Comparison of ENCODE assay signal across 18 mouse cellular contexts in genomic region chr8:120937474-120937873, GRCm38 (mm10).
DNase-seq lines count a peak whose midpoint lies in the region; ATAC-seq and TF ChIP-seq lines count a peak whose summit lies in the region.
"Had no signal": no experiment of that assay in that cellular context is flagged by ENCODE, and none has a peak within 500 bp of the region (broad histone marks: within the 10 kb centered on the region; RNA-seq: fewer than 3 reads in every experiment).

No protein-coding gene starts in this region.

- H3K4me2 ChIP-seq in kidney, postnatal 0 days (ENCODE audit: low read length) = no peak overlapping the region
- H3K4me2 ChIP-seq in midbrain, postnatal 0 days (ENCODE audit: low read depth, low read length, poor library complexity, severe bottlenecking) = no peak overlapping the region
- H3K4me2 ChIP-seq in limb, embryonic 11.5 days (ENCODE audit: low read depth, severe bottlenecking) = no peak overlapping the region
- H3K4me2 ChIP-seq: heart, embryonic 13.5 days; limb, embryonic 12.5 days had no signal

- ATAC-seq in kidney, postnatal 0 days (replicated peaks; ENCODE audit: low FRiP score, low read depth) = peak; percentile 62; the same call in 1 of the 2 replicates
- ATAC-seq in midbrain, postnatal 0 days (ENCODE audit: low FRiP score) = no peak
- ATAC-seq in limb, embryonic 11.5 days (ENCODE audit: insufficient number of reproducible peaks, low FRiP score, low TSS enrichment, low read depth) = no peak
- ATAC-seq: activated CD4-positive, CD25-positive, alpha-beta regulatory T cell, adult 4 months; CD4-positive, CD25-positive, alpha-beta regulatory T cell, adult 4 months; forebrain, postnatal 0 days; midbrain, embryonic 16.5 days had no signal

- peak; percentile 54 for DNase-seq in kidney, postnatal 0 days (ENCODE audit: low spot score)
- no peak for DNase-seq in kidney, postnatal 14 days
- DNase-seq in midbrain, embryonic 10.5 days (ENCODE audit: low spot score) = no peak
- DNase-seq in midbrain, postnatal 0 days (ENCODE audit: low spot score) = no peak
- peak; percentile 55 for DNase-seq in limb, embryonic 11.5 days (ENCODE audit: low spot score)
- no peak for DNase-seq in gastrocnemius, adult 18-20 months (ENCODE audit: low spot score)
- DNase-seq in c-Kit-positive CD71-positive TER-119-positive erythroid progenitor cells, embryonic 14.5 days (ENCODE audit: low spot score) = no peak
- DNase-seq: cerebellum, adult 11 months; forebrain, postnatal 0 days; gastrocnemius, postnatal 14 days; kidney, adult 11 months; right cerebral cortex, adult 18-20 months; thymus, adult 18-20 months had no signal

- no peaks in the 10 kb centered on the region for H3K36me3 ChIP-seq in kidney, postnatal 0 days (ENCODE audit: insufficient read depth, low read length)
- H3K36me3 ChIP-seq in midbrain, embryonic 10.5 days = no peaks in the 10 kb centered on the region
- H3K36me3 ChIP-seq in midbrain, postnatal 0 days (ENCODE audit: insufficient read depth, low read length) = no peaks in the 10 kb centered on the region
- H3K36me3 ChIP-seq in limb, embryonic 11.5 days (ENCODE audit: control insufficient read depth, insufficient read depth, low read length) = no peaks in the 10 kb centered on the region
- H3K36me3 ChIP-seq: heart, embryonic 13.5 days; limb, embryonic 12.5 days had no signal

- no peak overlapping the region for H3K27ac ChIP-seq in kidney, postnatal 0 days
- 0 out of 2 replicates have a peak overlapping the region, but pooled peaks have one; percentile 42 for H3K27ac ChIP-seq in midbrain, embryonic 10.5 days (replicated peaks)
- no peak overlapping the region for H3K27ac ChIP-seq in midbrain, postnatal 0 days (ENCODE audit: low read depth, low read length)
- H3K27ac ChIP-seq in limb, embryonic 11.5 days (replicated peaks; ENCODE audit: low read depth, low read length) = no peak overlapping the region
- H3K27ac ChIP-seq: heart, embryonic 13.5 days; limb, embryonic 12.5 days had no signal

- TF ChIP-seq CTCF in kidney, postnatal 0 days (IDR thresholded peaks at IDR 0.05; ENCODE audit: low read depth) = no peak
- TF ChIP-seq CTCF in midbrain, postnatal 0 days (IDR thresholded peaks at IDR 0.05) = no peak

- peaks cover 7% of the 10 kb centered on the region; the same call in 1 of the 2 replicates for H3K4me1 ChIP-seq in kidney, postnatal 0 days (replicated peaks; ENCODE audit: insufficient read depth, low read length)
- H3K4me1 ChIP-seq in midbrain, embryonic 10.5 days = peaks cover 55% of the 10 kb centered on the region
- no peaks in the 10 kb centered on the region for H3K4me1 ChIP-seq in midbrain, postnatal 0 days (ENCODE audit: insufficient read depth, low read length)
- H3K4me1 ChIP-seq in limb, embryonic 11.5 days (ENCODE audit: control insufficient read depth, insufficient read depth, low read length) = peaks cover 6% of the 10 kb centered on the region
- H3K4me1 ChIP-seq: heart, embryonic 13.5 days had no signal

- no peak overlapping the region for H3K9ac ChIP-seq in kidney, postnatal 0 days (ENCODE audit: low read depth, low read length)
- no peak overlapping the region for H3K9ac ChIP-seq in midbrain, postnatal 0 days (replicated peaks; ENCODE audit: low read length, poor library complexity, severe bottlenecking)
- no peak overlapping the region for H3K9ac ChIP-seq in limb, embryonic 11.5 days (ENCODE audit: low read length)
- H3K9ac ChIP-seq: forebrain, postnatal 0 days; heart, embryonic 13.5 days; limb, embryonic 12.5 days had no signal

- H3K4me3 ChIP-seq in kidney, postnatal 0 days (replicated peaks; ENCODE audit: low read depth, low read length) = no peak overlapping the region
- no peak overlapping the region for H3K4me3 ChIP-seq in midbrain, embryonic 10.5 days
- H3K4me3 ChIP-seq in midbrain, postnatal 0 days (ENCODE audit: low read depth, low read length) = no peak overlapping the region
- H3K4me3 ChIP-seq in limb, embryonic 11.5 days (ENCODE audit: low read depth, low read length) = no peak overlapping the region
- H3K4me3 ChIP-seq: heart, embryonic 13.5 days; limb, embryonic 12.5 days had no signal

- 25% methylated on average over 9 of the region's 9 CpGs for WGBS in kidney, postnatal 0 days
- WGBS in midbrain, embryonic 10.5 days = 59% methylated on average over 9 of the region's 9 CpGs
- 55% methylated on average over 8 of the region's 9 CpGs for WGBS in midbrain, postnatal 0 days
- WGBS in limb, embryonic 11.5 days = 30% methylated on average over 7 of the region's 9 CpGs

- no peaks in the 10 kb centered on the region for H3K9me3 ChIP-seq in kidney, postnatal 0 days (replicated peaks; ENCODE audit: low read length)
- no peaks in the 10 kb centered on the region for H3K9me3 ChIP-seq in midbrain, embryonic 10.5 days (replicated peaks)
- H3K9me3 ChIP-seq in midbrain, postnatal 0 days (ENCODE audit: low read length) = no peaks in the 10 kb centered on the region
- H3K9me3 ChIP-seq in limb, embryonic 11.5 days (ENCODE audit: control insufficient read depth, low read length) = no peaks in the 10 kb centered on the region
- H3K9me3 ChIP-seq: heart, embryonic 13.5 days; limb, embryonic 12.5 days had no signal

- peaks cover 18% of the 10 kb centered on the region for H3K27me3 ChIP-seq in kidney, postnatal 0 days (ENCODE audit: insufficient read depth, low read length)
- H3K27me3 ChIP-seq in midbrain, embryonic 10.5 days (ENCODE audit: low read depth, poor library complexity, severe bottlenecking) = peaks cover 91% of the 10 kb centered on the region
- peaks cover 6% of the 10 kb centered on the region for H3K27me3 ChIP-seq in midbrain, postnatal 0 days (ENCODE audit: insufficient read depth, low read length)
- H3K27me3 ChIP-seq in limb, embryonic 11.5 days (ENCODE audit: control insufficient read depth, insufficient read depth, low read length) = peaks cover 53% of the 10 kb centered on the region

Comparison
In these comparisons a context has a peak if more than half of its experiments do, and no peak if none do; other contexts are left out.
1. DNase-seq: peak in kidney, postnatal 0 days (single experiment) and limb, embryonic 11.5 days (single experiment); none in kidney, postnatal 14 days (single experiment), midbrain, embryonic 10.5 days (single experiment), midbrain, postnatal 0 days (single experiment), gastrocnemius, adult 18-20 months (single experiment) and c-Kit-positive CD71-positive TER-119-positive erythroid progenitor cells, embryonic 14.5 days (single experiment).